Mouse (Mus musculus): ENCODE results near the gene Nars2. TPM values are rescaled to one million over a fixed set of nuclear protein-coding genes. Genes with fewer than 3 reads are reported as not detected.
"Not testable (repeated sequence)": the region's sequence is repeated elsewhere in the genome, so short reads cannot be mapped to it uniquely, and the experiment has no call there.

Gene Nars2
- total RNA-seq (2021) = 10 to 100 TPM; 17.1 to 17.3 TPM

DNA sequence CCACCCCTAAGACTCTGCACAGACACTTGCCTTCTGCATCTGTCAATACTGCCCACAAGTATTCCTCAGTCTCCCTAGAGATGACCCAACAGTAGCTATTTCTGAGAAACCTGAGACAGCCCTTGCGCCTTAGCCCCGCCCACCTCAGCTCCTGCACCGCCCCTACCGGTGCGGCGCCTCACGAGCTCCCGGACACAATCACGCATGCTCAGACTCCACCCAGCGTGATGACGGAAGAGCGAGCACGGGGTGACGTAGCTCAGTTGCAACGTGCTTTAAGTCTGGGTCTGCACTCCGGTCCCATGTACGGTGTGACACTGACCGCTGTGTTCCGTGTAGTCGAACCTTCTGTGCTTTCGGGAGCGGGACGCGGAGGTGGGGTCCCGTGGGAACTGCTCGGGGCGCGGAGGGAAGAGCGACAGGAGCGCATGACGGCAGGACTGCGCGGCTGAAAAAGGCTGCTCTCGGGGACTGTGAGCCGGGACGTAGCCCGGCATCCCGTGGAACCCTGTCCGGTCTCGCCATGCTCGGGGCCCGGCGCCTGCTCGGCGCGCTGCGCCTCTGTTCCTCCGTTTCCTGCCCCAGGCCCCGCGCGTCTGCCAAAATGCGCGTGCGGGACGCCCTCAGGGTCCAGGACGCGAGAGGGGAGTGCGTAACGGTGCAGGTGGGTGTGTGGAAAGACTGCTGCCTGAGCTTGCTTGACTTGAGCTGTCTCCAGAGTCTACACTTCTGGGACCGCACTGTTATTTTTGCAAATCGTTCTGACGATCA lies at the start of gene Nars2:
Gene Nars2 (plus strand): TSS at position 225 of the 771 bp plus-strand sequence.
- DNase-seq (ENCODE audit: extremely low spot score in 1 of 2, low spot score in 2 of 2) = peak; percentile 87 to 94
- intact Hi-C loops (cut with DNase I) = no loop called here

DNA sequence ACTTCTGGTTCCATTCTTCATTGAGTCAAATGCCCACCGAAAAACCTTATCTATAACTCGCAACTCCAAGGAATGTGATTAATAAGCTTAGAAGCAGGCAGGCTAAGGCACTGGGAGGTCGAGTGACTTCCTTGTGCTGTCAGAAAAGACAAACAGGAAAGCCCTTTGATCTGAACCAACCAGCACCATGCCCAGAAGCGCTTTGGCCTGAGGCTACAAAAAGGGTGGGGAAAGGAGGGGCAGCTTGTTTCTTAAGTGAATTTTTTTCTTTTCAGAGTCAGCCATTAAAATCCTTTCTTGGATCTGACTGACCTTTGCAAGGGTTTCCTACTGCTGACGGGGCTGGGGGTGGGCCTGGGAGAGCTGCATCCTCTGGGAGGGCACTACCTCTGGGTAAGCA lies 49.1 kb upstream of the Nars2 start:
- intact Hi-C loops (cut with DNase I) = no loop called here
- no peak for DNase-seq (ENCODE audit: extremely low spot score in 1 of 2, low spot score in 2 of 2)

DNA sequence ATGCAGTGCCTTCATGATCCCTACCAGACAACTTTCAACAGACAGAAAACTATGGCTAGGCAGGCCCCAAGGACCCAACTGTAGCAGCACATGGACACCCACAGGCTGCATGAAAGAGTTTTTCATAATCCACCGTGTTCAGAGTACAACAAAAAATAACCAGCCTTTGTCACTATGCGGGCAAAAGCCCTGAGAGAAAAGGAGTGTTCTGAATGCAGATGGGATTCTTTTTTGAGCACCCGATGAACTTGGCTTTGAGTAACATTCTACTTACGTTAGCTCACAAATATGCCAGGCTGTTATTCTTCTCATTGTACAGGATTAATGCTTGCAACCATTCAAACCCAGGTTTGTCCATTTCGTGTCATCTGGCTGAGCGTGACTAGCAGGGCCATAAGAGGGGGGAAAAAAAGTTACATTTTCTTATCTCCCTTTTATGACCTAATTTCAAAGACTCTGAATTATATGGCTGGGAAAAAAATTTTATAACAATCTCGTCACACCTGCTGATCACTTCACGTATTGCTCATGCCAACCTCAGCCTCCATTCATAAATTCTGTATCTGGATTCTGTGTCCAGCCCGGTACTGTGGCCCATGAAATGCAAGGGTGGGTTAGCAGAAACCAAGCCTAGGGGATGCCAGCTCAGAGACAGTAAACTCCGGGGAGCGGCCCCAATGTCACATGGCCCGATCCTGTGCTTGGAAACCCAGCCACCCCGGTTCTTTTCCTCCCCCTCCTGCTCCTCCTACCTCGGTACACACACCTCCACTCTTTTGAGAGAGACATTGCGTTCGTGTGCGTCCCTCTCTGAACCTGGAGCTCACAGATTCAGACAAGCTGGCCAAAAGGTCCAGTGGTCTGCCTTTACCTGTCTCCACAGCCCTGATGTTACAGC lies 48.0 kb upstream of the Nars2 start:
- DNase-seq (ENCODE audit: extremely low spot score in 1 of 2, low spot score in 2 of 2) = no peak
- intact Hi-C loops (cut with DNase I) = no loop called here

DNA sequence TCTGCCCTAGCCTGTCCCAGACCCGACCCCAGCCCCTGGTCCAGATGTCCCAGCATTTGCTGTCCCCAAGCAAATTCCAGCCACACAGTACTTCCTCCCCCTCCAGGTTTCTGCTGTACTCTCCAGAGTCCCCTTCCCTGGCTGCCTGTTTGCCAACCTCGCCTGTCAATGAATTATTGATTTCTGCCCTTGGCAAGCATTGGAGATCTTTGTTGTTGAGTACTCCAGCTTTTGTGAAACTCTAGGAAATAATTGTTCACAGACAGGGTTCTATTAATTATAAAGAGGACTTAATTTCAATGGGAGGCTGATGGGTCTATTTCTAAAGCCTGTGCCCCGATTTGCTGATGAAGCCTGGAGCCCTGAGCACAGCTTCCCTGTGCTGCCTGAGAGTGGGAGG lies 46.9 kb upstream of the Nars2 start:
- intact Hi-C loops (cut with DNase I) = no loop called here
- no peak for DNase-seq (ENCODE audit: extremely low spot score in 1 of 2, low spot score in 2 of 2)

DNA sequence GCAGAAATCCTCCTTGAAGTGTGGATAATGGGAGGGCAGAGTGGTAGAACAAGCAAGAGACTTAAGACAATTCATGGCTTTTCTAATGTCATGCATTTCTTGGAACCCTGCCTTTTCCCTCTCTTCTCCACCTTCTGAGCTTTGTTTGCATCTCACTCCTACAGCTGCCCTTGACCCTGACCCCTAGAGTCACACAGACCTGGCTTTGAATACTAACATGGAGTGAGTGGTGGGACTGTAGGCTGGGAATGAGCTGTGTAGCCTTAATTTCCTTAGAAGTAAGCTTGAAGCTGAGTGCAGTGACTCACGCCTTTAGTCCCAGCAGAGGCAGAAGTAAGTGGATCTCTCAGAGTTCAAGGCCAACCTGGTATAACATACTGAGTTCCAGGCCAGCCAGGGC lies 46.4 kb upstream of the Nars2 start:
- intact Hi-C loops (cut with DNase I) = no loop called here
- DNase-seq (ENCODE audit: extremely low spot score in 1 of 2, low spot score in 2 of 2) = no peak

DNA sequence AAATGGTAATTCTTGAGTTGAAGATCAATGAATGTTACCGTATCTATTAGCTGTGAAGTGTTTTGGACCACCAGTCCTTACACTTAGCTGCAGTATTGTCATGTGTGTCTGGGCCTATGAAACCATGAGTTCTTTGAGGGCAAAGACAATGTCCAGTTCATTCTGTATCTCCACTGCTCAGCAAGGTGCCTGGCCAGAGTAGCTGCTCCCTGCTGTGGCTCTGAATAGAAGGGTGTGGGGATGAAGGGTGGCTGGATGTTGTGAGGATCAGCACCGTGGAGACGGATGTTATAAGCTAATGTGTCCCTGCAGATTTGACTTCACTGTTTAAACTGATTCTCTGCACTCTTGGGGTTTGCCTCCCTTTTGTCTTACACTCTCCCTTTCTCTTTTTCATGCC lies 45.9 kb upstream of the Nars2 start:
- intact Hi-C loops (cut with DNase I) = no loop called here
- no peak for DNase-seq (ENCODE audit: extremely low spot score in 1 of 2, low spot score in 2 of 2)

DNA sequence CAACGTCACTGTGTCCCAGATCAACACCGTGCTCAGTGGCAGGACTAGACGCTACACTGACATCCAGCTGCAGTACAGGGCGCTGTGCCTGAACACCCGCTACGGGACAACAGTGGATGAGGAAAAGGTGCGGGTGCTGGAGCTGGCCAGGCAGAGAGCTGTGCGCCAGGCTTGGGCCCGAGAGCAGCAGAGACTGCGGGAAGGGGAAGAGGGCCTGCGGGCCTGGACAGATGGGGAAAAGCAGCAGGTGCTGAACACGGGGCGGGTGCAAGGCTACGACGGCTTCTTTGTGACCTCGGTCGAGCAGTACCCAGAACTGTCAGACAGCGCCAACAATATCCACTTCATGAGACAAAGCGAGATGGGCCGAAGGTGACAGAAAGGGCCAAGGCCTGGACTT lies 45.1 kb upstream of the Nars2 start:
- DNase-seq (ENCODE audit: extremely low spot score in 1 of 2, low spot score in 2 of 2) = no peak
- intact Hi-C loops (cut with DNase I) = no loop called here

DNA sequence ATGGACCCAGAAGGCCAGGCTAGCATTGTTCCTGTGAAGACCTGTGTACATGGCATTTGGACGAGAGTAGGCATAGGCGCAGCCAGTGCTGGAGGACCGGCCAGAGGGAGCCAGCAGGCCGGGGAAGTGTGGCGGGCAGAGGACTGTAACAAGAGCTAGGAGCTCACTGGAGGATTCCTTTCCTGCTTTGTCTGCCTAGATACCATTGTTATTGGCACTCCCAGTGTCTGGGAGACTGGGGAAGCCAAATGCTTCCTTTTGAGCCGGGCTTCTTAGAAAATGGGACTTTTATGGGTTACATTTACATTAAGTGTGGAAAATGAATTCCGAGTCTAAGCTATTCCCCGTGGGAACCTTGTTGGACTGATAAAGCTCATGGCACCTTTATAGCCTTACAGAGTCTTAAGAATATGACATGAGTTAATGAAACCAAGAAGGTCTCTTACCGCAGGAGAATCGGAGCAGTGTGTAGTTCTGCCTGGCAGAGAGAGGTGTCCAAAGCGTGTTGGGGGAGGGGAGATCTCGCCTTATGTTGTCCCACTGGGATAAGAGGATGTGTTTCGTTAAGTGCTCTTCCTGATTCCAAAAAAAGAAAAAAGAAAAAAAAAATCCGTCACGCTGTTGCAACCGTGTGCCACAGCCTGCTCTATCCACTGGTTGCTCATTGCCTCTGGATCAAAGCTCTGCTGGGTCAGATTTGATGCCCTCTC lies 43.2 kb upstream of the Nars2 start:
- no peak for DNase-seq (ENCODE audit: extremely low spot score in 1 of 2, low spot score in 2 of 2)
- intact Hi-C loops (cut with DNase I) = no loop called here

DNA sequence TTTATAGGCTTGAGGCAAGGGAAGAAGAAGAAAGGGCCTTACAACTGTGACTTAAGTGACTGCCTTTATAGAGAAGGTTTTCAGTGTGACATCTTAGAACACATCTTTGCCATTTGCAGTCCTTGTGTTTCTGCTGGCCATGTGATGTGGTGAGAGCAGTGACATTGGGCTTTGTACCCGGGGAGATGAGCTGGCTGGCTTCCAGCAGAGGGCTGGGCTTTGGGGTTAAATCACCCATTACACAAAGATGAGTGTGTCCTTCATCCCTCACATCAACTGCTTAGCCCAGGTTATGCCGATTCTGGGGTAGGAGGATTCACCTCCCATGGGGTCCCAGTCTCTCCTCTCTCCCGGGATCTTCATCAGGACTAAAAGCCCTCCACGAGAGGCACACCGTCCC lies 41.4 kb upstream of the Nars2 start:
- intact Hi-C loops (cut with DNase I) = loop anchor here (5.0 to 10.0 kb wide), 3 partner anchors 138 to 695 kb away; no protein-coding TSS in a partner anchor
- DNase-seq (ENCODE audit: extremely low spot score in 1 of 2, low spot score in 2 of 2) = no peak

DNA sequence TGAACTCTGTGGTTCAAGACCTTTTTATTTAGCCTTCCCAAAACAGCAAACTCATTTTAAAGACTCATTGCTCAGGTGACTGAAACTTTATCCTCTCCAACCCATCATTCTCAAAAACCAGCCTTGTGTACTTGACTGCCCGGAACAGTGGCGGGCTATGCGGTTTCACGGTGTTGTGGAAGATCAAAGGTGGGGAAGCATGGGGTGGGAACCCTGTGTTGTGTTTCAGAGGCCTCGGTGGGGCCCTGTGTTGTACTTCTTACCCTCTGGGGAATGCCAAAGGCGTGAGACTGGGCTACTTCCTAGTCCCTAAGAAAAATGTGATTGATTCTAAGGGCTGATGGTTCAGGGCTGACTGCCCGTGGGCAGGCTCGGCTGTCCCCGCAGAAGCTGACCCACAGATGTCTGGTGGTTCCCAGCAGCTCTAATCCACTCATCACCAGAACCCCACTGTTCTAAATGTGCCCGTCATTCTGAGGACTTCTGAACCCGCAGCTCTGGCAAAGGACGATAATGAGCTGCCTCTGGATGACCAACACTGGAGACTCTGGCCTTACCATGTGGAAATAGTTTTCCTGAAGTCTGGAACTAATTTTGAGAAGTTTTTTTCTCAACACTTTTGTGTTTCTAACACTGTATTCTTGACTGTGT lies 40.9 kb upstream of the Nars2 start:
- intact Hi-C loops (cut with DNase I) = loop anchor here (5.0 to 10.0 kb wide), 3 partner anchors 138 to 696 kb away; no protein-coding TSS in a partner anchor
- DNase-seq (ENCODE audit: extremely low spot score in 1 of 2, low spot score in 2 of 2) = no peak

DNA sequence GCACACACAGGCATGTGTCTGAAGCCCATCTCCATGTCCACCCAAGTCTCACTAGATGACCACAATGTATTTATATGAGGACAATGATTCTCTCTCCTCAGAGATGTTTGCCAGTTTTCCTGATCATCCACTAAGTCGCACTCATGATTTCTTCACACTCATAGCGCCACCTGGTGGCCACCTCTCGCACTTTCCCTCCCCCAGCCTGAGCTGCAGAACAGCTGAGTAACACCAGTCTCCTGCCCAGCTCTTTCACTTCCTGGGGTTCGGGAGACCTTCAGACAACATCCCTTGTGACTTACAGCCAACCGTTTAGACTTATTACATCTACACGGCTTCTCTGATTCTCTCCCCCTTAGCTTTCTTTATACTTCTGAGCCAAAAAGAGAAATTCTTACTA lies 37.3 kb upstream of the Nars2 start:
- peak; percentile 80 to 85 for DNase-seq (ENCODE audit: extremely low spot score in 1 of 2, low spot score in 2 of 2)

DNA sequence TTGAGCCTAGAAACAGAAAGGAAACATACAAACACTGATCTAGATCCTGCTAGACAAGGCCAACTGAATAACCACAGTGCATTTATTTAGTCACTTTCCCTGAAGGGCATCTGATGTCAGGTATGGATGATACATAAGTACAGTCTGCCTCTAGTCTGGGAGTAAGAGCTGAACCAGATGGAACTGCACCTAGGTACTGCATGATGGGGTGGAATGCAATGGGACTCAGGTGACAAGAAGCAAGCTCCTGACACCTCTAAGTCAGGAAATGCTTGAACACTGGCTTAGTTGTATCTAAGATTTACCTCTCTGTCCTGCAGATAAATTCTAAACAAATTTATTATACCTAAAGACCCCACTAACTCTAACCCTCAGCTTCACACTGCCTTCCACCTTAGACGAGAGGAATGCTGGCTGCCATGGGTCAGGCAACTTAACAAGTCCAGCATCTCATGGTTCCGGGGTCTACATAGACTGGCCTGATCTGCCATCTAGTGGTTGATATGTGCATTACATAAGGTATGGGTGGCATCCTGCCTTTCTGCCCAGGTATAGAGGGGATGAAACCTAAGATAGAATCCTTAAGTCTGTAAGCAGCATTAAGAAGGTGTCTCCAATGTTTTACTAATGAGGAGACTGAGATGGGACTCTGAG lies 35.7 kb upstream of the Nars2 start:
- intact Hi-C loops (cut with DNase I) = loop anchor here (10.0 kb wide), 1 partner anchor 701 kb away; no protein-coding TSS in a partner anchor
- peak in 1 of 2 experiments; percentile 60 for DNase-seq (ENCODE audit: extremely low spot score in 1 of 2, low spot score in 2 of 2)

More for the DNA sequence above, 37.3 kb upstream of the Nars2 start:
- intact Hi-C loops (cut with DNase I) = loop anchor here (5.0 to 10.0 kb wide), 3 partner anchors 142 to 699 kb away; no protein-coding TSS in a partner anchor

DNA sequence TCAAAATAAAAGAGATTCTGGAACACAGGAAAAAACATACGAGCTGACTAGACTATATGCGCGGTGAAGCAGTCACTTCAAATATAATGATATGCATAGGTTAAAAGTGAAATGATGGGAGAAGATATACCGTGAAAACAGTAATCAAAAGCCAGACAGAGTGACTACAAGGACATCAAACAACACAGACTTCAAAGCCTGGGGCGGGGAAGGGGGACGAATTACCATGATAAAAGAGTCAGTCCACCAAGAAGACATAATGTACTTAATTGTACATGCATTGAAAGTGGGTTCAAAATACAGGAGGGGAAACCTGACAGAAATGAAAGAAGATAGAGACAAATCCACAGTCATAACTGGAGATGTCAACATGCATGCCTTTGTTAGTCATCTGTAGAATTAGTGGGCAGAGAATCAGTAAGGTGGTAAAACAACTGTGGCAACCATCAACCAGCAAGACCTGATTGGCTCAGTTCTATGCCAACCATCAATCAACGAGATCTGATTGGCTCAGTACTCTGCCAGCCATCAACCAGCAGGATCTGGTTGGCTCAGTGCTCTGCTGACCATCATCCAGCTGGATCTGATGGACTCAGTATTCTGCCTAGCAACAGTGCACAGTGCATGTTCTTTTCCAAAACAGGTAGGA lies 30.7 kb upstream of the Nars2 start:
- intact Hi-C loops (cut with DNase I) = no loop called here
- DNase-seq (ENCODE audit: extremely low spot score in 1 of 2, low spot score in 2 of 2) = no peak

DNA sequence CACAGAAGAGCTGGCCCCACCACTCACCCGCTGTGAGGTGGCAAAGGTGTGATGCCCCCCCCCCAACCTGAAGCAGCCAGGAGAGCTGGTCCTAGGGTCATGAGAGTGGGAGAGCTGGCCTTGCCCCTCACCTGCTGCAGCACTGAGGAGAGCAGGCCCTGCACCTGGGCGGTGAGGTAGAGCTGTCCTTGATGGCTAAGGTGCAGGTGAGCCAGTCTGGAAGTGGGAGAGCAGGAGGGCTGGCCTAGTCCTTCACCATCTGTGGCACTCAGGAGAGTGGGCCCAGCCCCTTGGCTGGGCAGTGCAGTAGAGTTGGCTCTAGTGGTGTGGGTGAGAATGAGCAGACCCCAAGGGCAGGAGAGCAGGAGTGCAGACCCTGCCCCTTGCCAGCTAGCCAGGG lies 28.4 kb upstream of the Nars2 start:
- no peak for DNase-seq (ENCODE audit: extremely low spot score in 1 of 2, low spot score in 2 of 2)
- intact Hi-C loops (cut with DNase I) = no loop called here

DNA sequence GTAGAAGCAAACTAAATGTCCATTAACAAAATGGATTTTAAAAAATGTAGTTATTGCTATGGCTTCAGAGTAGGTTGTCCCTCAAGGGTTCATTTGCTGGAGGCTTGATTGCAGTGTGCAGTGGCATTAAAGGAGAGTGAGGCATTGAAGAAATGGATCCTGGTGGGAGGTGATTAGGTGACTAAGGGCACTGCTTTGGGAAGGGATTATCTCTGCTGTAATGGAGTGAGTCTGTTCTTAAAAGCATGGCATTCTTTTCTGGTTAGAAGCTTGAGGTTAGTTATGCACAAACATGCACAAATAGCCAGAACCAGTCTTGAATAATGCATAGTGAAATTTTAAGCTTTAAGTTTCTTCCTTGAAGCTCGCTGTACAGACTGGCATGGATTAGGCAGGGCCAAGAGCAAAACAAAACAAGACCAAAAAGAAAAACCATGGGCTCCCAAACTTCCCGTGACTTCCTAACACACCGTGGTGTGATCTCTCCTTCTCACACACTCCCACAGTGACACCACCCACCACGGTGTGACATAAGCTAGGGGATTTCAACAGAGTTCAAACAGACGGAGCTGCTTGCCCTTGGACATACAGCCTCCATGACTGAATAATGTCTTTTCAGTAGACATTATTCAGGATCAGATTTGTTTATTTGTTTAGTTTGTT lies 7.5 kb upstream of the Nars2 start:
- no peak for DNase-seq (ENCODE audit: extremely low spot score in 1 of 2, low spot score in 2 of 2)
- intact Hi-C loops (cut with DNase I) = no loop called here

DNA sequence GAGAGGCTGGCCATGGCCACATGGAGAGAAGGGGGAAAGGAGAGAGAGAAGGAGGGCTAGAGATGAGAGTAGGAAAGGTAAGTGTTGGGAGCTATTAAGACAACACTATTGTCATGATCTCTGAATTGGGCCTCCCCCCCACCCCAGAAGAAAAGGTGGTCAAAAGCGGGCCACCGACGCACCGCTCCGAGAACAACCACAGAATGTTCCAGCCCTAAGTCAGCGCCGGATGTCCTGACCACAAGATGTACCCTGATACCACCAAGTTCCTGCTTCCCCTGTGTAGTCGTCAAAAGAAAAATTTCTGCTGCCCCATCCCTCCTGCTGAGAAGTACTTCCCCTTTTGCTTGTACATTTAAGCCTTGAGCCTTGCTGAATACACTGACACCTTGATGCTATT lies 4.8 kb upstream of the Nars2 start:
- DNase-seq (ENCODE audit: extremely low spot score in 1 of 2, low spot score in 2 of 2); intact Hi-C loops (cut with DNase I): not testable (repeated sequence)

DNA sequence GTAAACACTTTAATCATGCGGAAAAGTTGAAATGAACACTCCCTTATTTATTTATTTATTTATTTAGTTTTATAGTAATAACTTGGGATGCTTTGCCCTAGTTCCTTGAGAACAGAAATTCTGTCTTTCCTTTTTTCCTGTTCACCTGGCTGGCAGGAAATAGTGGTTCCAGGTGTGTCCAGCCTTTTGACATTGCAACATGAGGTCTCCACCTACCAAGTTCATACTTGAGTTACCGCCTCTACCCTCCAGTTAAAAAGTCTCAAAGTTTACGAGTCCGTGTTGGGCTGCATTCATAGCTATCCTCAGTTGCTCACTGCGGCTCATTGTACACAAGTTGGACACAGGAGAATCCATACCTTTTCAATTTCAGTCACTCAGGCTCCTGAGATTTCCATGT lies 789 bp downstream of the Nars2 start:
- intact Hi-C loops (cut with DNase I) = no loop called here

More for the DNA sequence above, 789 bp downstream of the Nars2 start:
- DNase-seq (ENCODE audit: extremely low spot score in 1 of 2, low spot score in 2 of 2) = no peak

Measured in left cerebral cortex, postnatal 10 days (tissue).